Comparison of ENCODE assay signal across 8 mouse cellular contexts in the genomic region with DNA sequence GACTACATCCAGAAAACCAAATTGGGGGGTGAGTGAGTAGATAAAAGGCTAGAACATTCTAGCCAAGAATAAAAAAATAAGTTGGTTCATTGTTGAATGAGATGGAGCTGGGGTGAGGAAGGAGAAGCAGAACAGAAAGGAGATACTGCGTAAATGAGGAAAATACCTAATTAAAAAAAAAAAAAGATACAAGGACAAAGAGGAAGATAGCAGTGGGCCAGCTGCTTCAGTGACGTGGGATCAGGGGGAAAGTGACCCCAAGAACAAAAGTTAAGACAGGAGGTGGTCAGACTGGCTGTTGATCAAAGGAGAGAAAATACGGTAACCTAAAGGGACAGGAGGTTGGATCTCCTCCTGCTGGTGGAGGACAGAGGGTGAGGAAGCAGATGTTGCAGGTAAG. TPM values are rescaled to one million over a fixed set of nuclear protein-coding genes. Genes with fewer than 3 reads are reported as not detected.
DNase-seq lines count a peak whose midpoint lies in the region; ATAC-seq and TF ChIP-seq lines count a peak whose summit lies in the region.

TSS of gene Serpinb9 (plus strand) at position 301 of the 400 bp plus-strand sequence.

- no peaks in the 10 kb centered on the region for H3K9me3 ChIP-seq in heart, embryonic 12.5 days (replicated peaks)
- H3K9me3 ChIP-seq in erythroblast, embryonic 14.5 days (ENCODE audit: control insufficient read depth, low read length): no peaks in the 10 kb centered on the region
- no peaks in the 10 kb centered on the region for H3K9me3 ChIP-seq in liver, embryonic 14.5 days (ENCODE audit: control insufficient read depth, low read length)

- peak; percentile 35 for TF ChIP-seq CTCF in liver, embryonic 14.5 days (IDR thresholded peaks at IDR 0.05; ENCODE audit: low read depth)

- TF ChIP-seq EP300 in liver, embryonic 14.5 days (IDR thresholded peaks at IDR 0.05; ENCODE audit: low read depth): no peak

- H3K4me2 ChIP-seq in heart, embryonic 12.5 days: peak within 1 kb of the TSS; percentile 75
- peak within 1 kb of the TSS; percentile 87 for H3K4me2 ChIP-seq in liver, embryonic 14.5 days (ENCODE audit: low read depth)

- DNase-seq in heart, postnatal 14 days: no peak
- peak; percentile 22 for DNase-seq in CD4-positive, CD25-positive, alpha-beta regulatory T cell, adult 2 months (ENCODE audit: low read depth, low spot score)
- DNase-seq in liver, embryonic 14.5 days (ENCODE audit: low read depth in 3 of 3, low spot score in 3 of 3): no peak
- DNase-seq in retina, embryonic 14.5 days (ENCODE audit: low spot score): no peak
- DNase-seq in cerebellum, adult 11-12 months: no peak
- no peak for DNase-seq in left cerebral cortex, adult 8-10 months (ENCODE audit: low spot score in 2 of 2)

- WGBS in heart, embryonic 12.5 days: 80% methylated on average over 3 of the region's 3 CpGs
- 91% methylated on average over 3 of the region's 3 CpGs for WGBS in liver, embryonic 14.5 days (ENCODE audit: insufficient replicate concordance)

- H3K4me3 ChIP-seq in heart, embryonic 12.5 days: peak within 1 kb of the TSS; percentile 47
- peak within 1 kb of the TSS; percentile 72 for H3K4me3 ChIP-seq in erythroblast, embryonic 14.5 days (replicated peaks)
- peak within 1 kb of the TSS; percentile 50 to 56 for H3K4me3 ChIP-seq in liver, embryonic 14.5 days (ENCODE audit: insufficient read depth in 1 of 2, low read depth in 2 of 2, low read length in 2 of 2)

- H3K4me1 ChIP-seq in heart, embryonic 12.5 days (replicated peaks): peaks cover 17% of the 10 kb centered on the region
- peaks cover 42% of the 10 kb centered on the region for H3K4me1 ChIP-seq in erythroblast, embryonic 14.5 days (ENCODE audit: control insufficient read depth)
- peaks cover 17 to 24% of the 10 kb centered on the region in 2 experiments for H3K4me1 ChIP-seq in liver, embryonic 14.5 days (replicated peaks; ENCODE audit: control insufficient read depth in 2 of 2, insufficient read depth in 2 of 2, low read length in 1 of 2)

- H3K27me3 ChIP-seq in heart, embryonic 12.5 days (replicated peaks): no peaks in the 10 kb centered on the region
- H3K27me3 ChIP-seq in erythroblast, embryonic 14.5 days (ENCODE audit: control insufficient read depth): no peaks in the 10 kb centered on the region
- H3K27me3 ChIP-seq in liver, embryonic 14.5 days (ENCODE audit: control insufficient read depth, insufficient read depth, low read length): no peaks in the 10 kb centered on the region

- intact Hi-C loops in heart, postnatal 14 days (cut with DNase I): loop anchor here (2.0 to 5.0 kb wide), 3 partner anchors 36 to 101 kb away; partner anchors contain the start of genes Serpinb1b and Serpinb6b

- H3K27ac ChIP-seq in heart, embryonic 12.5 days (ENCODE audit: poor library complexity, severe bottlenecking): peak within 1 kb of the TSS; percentile 86
- H3K27ac ChIP-seq in liver, embryonic 14.5 days: peak within 1 kb of the TSS; percentile 85

- ATAC-seq in heart, embryonic 12.5 days (ENCODE audit: insufficient number of reproducible peaks, low FRiP score): no peak
- no peak for ATAC-seq in liver, embryonic 14.5 days (ENCODE audit: insufficient read depth)

- H3K9ac ChIP-seq in heart, embryonic 12.5 days: peak within 1 kb of the TSS; percentile 74
- peak within 1 kb of the TSS; percentile 68 for H3K9ac ChIP-seq in liver, embryonic 14.5 days (replicated peaks)

- no peaks in the 10 kb centered on the region for H3K36me3 ChIP-seq in heart, embryonic 12.5 days
- no peaks in the 10 kb centered on the region for H3K36me3 ChIP-seq in erythroblast, embryonic 14.5 days (ENCODE audit: control insufficient read depth)
- H3K36me3 ChIP-seq in liver, embryonic 14.5 days (replicated peaks; ENCODE audit: control insufficient read depth, insufficient read depth, low read depth): no peaks in the 10 kb centered on the region

RNA-seq across cellular contexts. Expression of gene Serpinb9, which starts in this region (rescaled TPM):
- polyA plus RNA-seq in heart, embryonic 12.5 days (2016; fragmentation: Nextera tagmentation; extraction: Ambion mirVana): 6.1 and 6.8 TPM in 2 replicates
- total RNA-seq in heart, postnatal 14 days (2021): 1 to 10 TPM; 7.8 to 8.6 TPM
- 0.01 TPM in 1 of 2 replicates, not detected in the other for polyA plus RNA-seq in erythroblast, embryonic 14.5 days (2012)
- 0.77 and 1.0 TPM in 2 replicates for polyA plus RNA-seq in liver, embryonic 14.5 days (2012; rRNA removed)
- polyA plus RNA-seq in liver, embryonic 14.5 days (2014; fragmentation: Nextera tagmentation; extraction: Ambion mirVana): 2.5 and 2.7 TPM in 2 replicates
- 1 to 10 TPM; 4.7 to 6.2 (median 5.7) TPM for total RNA-seq in left cerebral cortex, adult 8-10 months (2022)
